8 mouse cellular contexts compared by ENCODE assay signal in the genomic region with DNA sequence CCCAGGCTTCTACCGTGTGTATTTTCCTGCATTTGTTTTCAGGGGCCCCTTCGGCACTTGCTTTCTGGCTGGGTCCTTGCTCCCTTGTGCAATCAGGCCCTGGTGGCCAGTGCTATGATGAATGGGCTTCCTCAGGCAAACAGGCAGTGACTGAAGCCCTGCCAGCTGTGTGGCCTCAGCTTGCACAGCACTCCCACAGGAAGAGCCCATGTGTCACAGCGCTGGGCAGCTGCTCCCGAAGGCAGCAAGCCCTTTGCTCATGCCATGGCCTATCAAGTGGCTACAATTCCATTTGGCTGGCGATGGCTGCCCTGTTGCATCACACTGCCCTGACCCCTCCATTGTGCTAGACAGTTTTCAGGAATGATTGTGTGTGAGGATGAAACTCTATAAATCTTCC. TPM values are rescaled to one million over a fixed set of nuclear protein-coding genes. Genes with fewer than 3 reads are reported as not detected.
DNase-seq lines count a peak whose midpoint lies in the region; ATAC-seq and TF ChIP-seq lines count a peak whose summit lies in the region.
"Had no signal": no experiment of that assay in that cellular context is flagged by ENCODE, and none has a peak within 500 bp of the region (broad histone marks: within the 10 kb centered on the region; RNA-seq: fewer than 3 reads in every experiment).

No protein-coding gene starts in this region.

- peaks cover 67% of the 10 kb centered on the region for H3K27me3 ChIP-seq in megakaryocyte, embryonic 14.5 days (replicated peaks)
- H3K27me3 ChIP-seq in liver, embryonic 14.5 days (ENCODE audit: control insufficient read depth, insufficient read depth, low read length): no peaks in the 10 kb centered on the region
- H3K27me3 ChIP-seq: embryonic facial prominence, embryonic 15.5 days had no signal

- peak; percentile 12; the same call in 1 of the 2 replicates for TF ChIP-seq CTCF in liver, embryonic 14.5 days (IDR thresholded peaks at IDR 0.05; ENCODE audit: low read depth)

- no peak overlapping the region for H3K27ac ChIP-seq in liver, embryonic 14.5 days
- H3K27ac ChIP-seq: embryonic facial prominence, embryonic 15.5 days had no signal

- WGBS in liver, embryonic 14.5 days (ENCODE audit: insufficient replicate concordance): 20% methylated on average over 5 of the region's 5 CpGs

- H3K9ac ChIP-seq in liver, embryonic 14.5 days (replicated peaks): no peak overlapping the region
- H3K9ac ChIP-seq: embryonic facial prominence, embryonic 15.5 days had no signal

- no peaks in the 10 kb centered on the region for H3K36me3 ChIP-seq in megakaryocyte, embryonic 14.5 days (replicated peaks; ENCODE audit: low read length)
- H3K36me3 ChIP-seq in liver, embryonic 14.5 days (replicated peaks; ENCODE audit: control insufficient read depth, insufficient read depth, low read depth): no peaks in the 10 kb centered on the region
- H3K36me3 ChIP-seq: embryonic facial prominence, embryonic 15.5 days had no signal

- DNase-seq in gastrocnemius, adult 18-20 months (ENCODE audit: low spot score): peak; percentile 25
- DNase-seq in liver, embryonic 14.5 days (ENCODE audit: low read depth in 3 of 3, low spot score in 3 of 3): no peak
- no peak for DNase-seq in cerebellum, adult 18-20 months
- DNase-seq in frontal cortex, postnatal 36 days (ENCODE audit: low spot score in 2 of 2): no peak
- DNase-seq in c-Kit-positive CD71-positive TER-119-positive erythroid progenitor cells, embryonic 14.5 days (ENCODE audit: low spot score): no peak

- H3K4me3 ChIP-seq in megakaryocyte, embryonic 14.5 days (replicated peaks): peak overlapping the region; percentile 15
- no peak overlapping the region for H3K4me3 ChIP-seq in liver, embryonic 14.5 days (ENCODE audit: insufficient read depth in 1 of 2, low read depth in 2 of 2, low read length in 2 of 2)
- H3K4me3 ChIP-seq: embryonic facial prominence, embryonic 15.5 days had no signal

- peaks cover 22% of the 10 kb centered on the region for H3K4me1 ChIP-seq in megakaryocyte, embryonic 14.5 days
- peaks cover 0 to 15% of the 10 kb centered on the region in 2 experiments; a peak in 2 of 4 replicates for H3K4me1 ChIP-seq in liver, embryonic 14.5 days (replicated peaks; ENCODE audit: control insufficient read depth in 2 of 2, insufficient read depth in 2 of 2, low read length in 1 of 2)

- TF ChIP-seq EP300 in liver, embryonic 14.5 days (IDR thresholded peaks at IDR 0.05; ENCODE audit: low read depth): no peak

- H3K9me3 ChIP-seq in megakaryocyte, embryonic 14.5 days: no peaks in the 10 kb centered on the region
- no peaks in the 10 kb centered on the region for H3K9me3 ChIP-seq in liver, embryonic 14.5 days (ENCODE audit: control insufficient read depth, low read length)
- H3K9me3 ChIP-seq: embryonic facial prominence, embryonic 15.5 days had no signal

- H3K4me2 ChIP-seq in liver, embryonic 14.5 days (ENCODE audit: low read depth): no peak overlapping the region
- H3K4me2 ChIP-seq: embryonic facial prominence, embryonic 15.5 days had no signal

- no peak for ATAC-seq in megakaryocyte, adult 5-6 weeks (ENCODE audit: poor library complexity, severe bottlenecking)
- ATAC-seq in liver, embryonic 14.5 days (ENCODE audit: insufficient read depth): 0 out of 2 replicates have a peak, but pooled peaks have one; percentile 16

RNA-seq across cellular contexts. Expression of gene Atf3, which starts 36.6 kb away (rescaled TPM):
- 3.4 and 9.5 TPM in 2 replicates for polyA plus RNA-seq in megakaryocyte, embryonic 14.5 days (2012; ENCODE audit: insufficient read depth, low replicate concordance)
- 15.5 and 38.2 TPM in 2 replicates for total RNA-seq in megakaryocyte, adult 5-6 weeks (2015)
- total RNA-seq in megakaryocyte, adult 5-6 weeks (2017): 19.3 and 57.2 TPM in 2 replicates
- 100 to 1,000 TPM in 1 of 2 experiments, 10 to 100 TPM in 1; 14.7 to 163 TPM for total RNA-seq in gastrocnemius, adult 18-20 months (2021)
- 0.53 and 0.76 TPM in 2 replicates for polyA plus RNA-seq in liver, embryonic 14.5 days (2012; rRNA removed)
- polyA plus RNA-seq in liver, embryonic 14.5 days (2014; fragmentation: Nextera tagmentation; extraction: Ambion mirVana): 0.94 and 1.3 TPM in 2 replicates
